Mouse (Mus musculus) heart, embryonic 15.5 days (tissue): ENCODE data around the gene Lyst. TPM values are rescaled to one million over a fixed set of nuclear protein-coding genes. Genes with fewer than 3 reads are reported as not detected.
"Not testable (repeated sequence)": the region's sequence is repeated elsewhere in the genome, so short reads cannot be mapped to it uniquely, and the experiment has no call there.

Experiments used
- ATAC-seq: fragments of 200-750 bp; cut with Nextera tagmentation; replicated peaks from 2 replicates; pipeline ENCODE4 v1.8.0; 2017; ENCODE audit warnings: low read depth, moderate TSS enrichment; ENCODE audit not compliant: insufficient number of reproducible peaks, insufficient read depth, low FRiP score
- H3K27ac ChIP-seq: fragments of 300-500 bp; sonication (generic); 2 replicates; pipeline ENCODE4 v1.5.1; 2015; ENCODE audit warnings: mild to moderate bottlenecking, inconsistent platforms
- H3K27me3 ChIP-seq: fragments of 300-500 bp; sonication (generic); 2 replicates; pipeline ENCODE4 v1.6.1; 2015; ENCODE audit warnings: inconsistent platforms
- H3K36me3 ChIP-seq: fragments of 300-500 bp; sonication (generic); 2 replicates; pipeline ENCODE4 v1.6.1; 2015; ENCODE audit warnings: mild to moderate bottlenecking, inconsistent platforms
- H3K4me1 ChIP-seq: fragments of 300-500 bp; sonication (generic); replicated peaks from 2 replicates; pipeline ENCODE4 v1.6.1; 2015; ENCODE audit warnings: inconsistent platforms
- H3K4me2 ChIP-seq: fragments of 300-500 bp; sonication (generic); 2 replicates; pipeline ENCODE4 v1.6.1; 2015; ENCODE audit warnings: inconsistent platforms, mild to moderate bottlenecking, moderate library complexity
- H3K4me3 ChIP-seq: fragments of 300-500 bp; sonication (generic); 2 replicates; pipeline ENCODE4 v1.5.1; 2015; ENCODE audit warnings: mild to moderate bottlenecking, inconsistent platforms
- H3K9ac ChIP-seq: fragments of 300-500 bp; sonication (generic); 2 replicates; pipeline ENCODE4 v1.6.1; 2015; ENCODE audit warnings: mild to moderate bottlenecking, inconsistent platforms
- H3K9me3 ChIP-seq: fragments of 300-500 bp; sonication (generic); replicated peaks from 2 replicates; pipeline ENCODE4 v1.6.1; 2016; ENCODE audit warnings: inconsistent platforms
- WGBS: fragments of 180-500 bp; shearing (Covaris S2); methylation state at CpG from one replicate; pipeline ENCODE4 v1.1.7; 2015; ENCODE audit warnings: mixed read lengths; 5-methylcytosine and 5-hydroxymethylcytosine counted together
- polyA plus RNA-seq: library from polyadenylated mRNA; unstranded; fragments of >200 nt; fragmentation: Nextera tagmentation; extraction: Ambion mirVana; gene quantifications from 2 replicates; pipeline ENCODE4 v1.2.1, GENCODE M21; 2015

Lyst gene
- polyA plus RNA-seq, 1 experiment from 2014 or later: 2.7 TPM

DNA sequence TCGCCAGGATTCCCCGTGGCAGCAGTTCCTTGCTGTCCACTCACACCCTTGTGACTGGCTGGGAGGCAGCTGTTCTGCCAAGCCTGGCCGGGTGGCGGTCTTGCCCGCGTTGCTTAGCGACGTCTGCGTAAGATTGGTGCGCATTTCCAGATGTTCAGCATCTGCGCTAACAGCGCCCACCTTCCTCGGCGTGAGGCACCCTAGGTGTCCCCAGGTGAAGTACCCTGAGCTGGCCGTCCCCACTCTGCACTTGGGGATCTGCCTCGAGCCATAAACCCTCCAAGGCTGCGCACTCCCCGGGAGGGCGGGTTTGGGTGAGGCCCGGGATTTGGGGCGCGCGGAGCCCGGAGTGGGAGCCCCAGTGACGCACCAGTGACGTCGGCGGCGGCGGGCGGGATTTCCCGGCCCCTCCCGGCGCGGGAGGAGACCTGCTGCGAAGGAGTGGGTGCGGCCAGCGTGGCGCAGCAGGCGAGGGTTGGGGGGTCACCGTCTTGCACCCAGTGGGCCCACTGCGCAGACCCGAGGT is 193.8 kb downstream of the Lyst start, which contains the start of gene Gng4:
Gng4 (plus strand) TSS at position 166 of the 526 bp plus-strand sequence.
- Histone ChIP-seq H3K9ac (0 out of 2 replicates have a peak within 1 kb of the TSS, but pooled peaks have one; percentile 21), H3K9me3 (no peaks in the 10 kb centered on the region), H3K27ac (no peak within 1 kb of the TSS), H3K36me3 (no peaks in the 10 kb centered on the region), H3K4me2 (peak within 1 kb of the TSS; percentile 95), H3K4me1 (peaks cover 24% of the 10 kb centered on the region), H3K27me3 (peaks cover 54% of the 10 kb centered on the region), H3K4me3 (peak within 1 kb of the TSS; percentile 57)
- 2% methylated on average over 43 of the region's 43 CpGs for WGBS
- no peak; the same call in 1 of the 2 replicates for ATAC-seq

GRCm38 (mm10) chr13:13784420-13784936 is 194.3 kb downstream of the Lyst start:
- H3K27me3 ChIP-seq: peaks cover 54% of the 10 kb centered on the region
- peaks cover 22% of the 10 kb centered on the region for H3K4me1 ChIP-seq
- H3K9ac ChIP-seq: 0 out of 2 replicates have a peak overlapping the region, but pooled peaks have one; percentile 21
- under 1% methylated on average over 59 of the region's 59 CpGs for WGBS
- H3K4me3 ChIP-seq: peak overlapping the region; percentile 57
- no peaks in the 10 kb centered on the region for H3K9me3 ChIP-seq
- H3K4me2 ChIP-seq: peak overlapping the region; percentile 95
- H3K36me3 ChIP-seq: no peaks in the 10 kb centered on the region
- ATAC-seq: peak; percentile 41
- no peak overlapping the region for H3K27ac ChIP-seq

- WGBS: 1% methylated on average over 30 of the region's 30 CpGs
- H3K9ac ChIP-seq: no peak overlapping the region
- H3K27me3 ChIP-seq: peaks cover 54% of the 10 kb centered on the region
- no peaks in the 10 kb centered on the region for H3K9me3 ChIP-seq
- no peak for ATAC-seq
- peaks cover 22% of the 10 kb centered on the region for H3K4me1 ChIP-seq
- H3K36me3 ChIP-seq: no peaks in the 10 kb centered on the region
- H3K4me2 ChIP-seq: peak overlapping the region; percentile 95
- H3K4me3 ChIP-seq: peak overlapping the region; percentile 57
- H3K27ac ChIP-seq: no peak overlapping the region
Observed at GRCm38 (mm10) chr13:13784981-13785783, 195.0 kb downstream of the Lyst start.

GRCm38 (mm10) chr13:13786971-13787370 is 196.8 kb downstream of the Lyst start:
- 87% methylated on average over 6 of the region's 6 CpGs for WGBS
- no peak overlapping the region for H3K27ac ChIP-seq
- ATAC-seq: no peak

GRCm38 (mm10) chr13:13788070-13788469 is 197.9 kb downstream of the Lyst start:
- ATAC-seq: no peak
- 79% methylated on average over 4 of the region's 4 CpGs for WGBS
- Histone ChIP-seq H3K27me3 (peaks cover 38% of the 10 kb centered on the region), H3K9me3 (no peaks in the 10 kb centered on the region), H3K36me3 (no peaks in the 10 kb centered on the region), H3K27ac (no peak overlapping the region), H3K4me1 (peaks cover 22% of the 10 kb centered on the region), H3K4me2 (no peak overlapping the region), H3K4me3 (no peak overlapping the region), H3K9ac (no peak overlapping the region)

More at GRCm38 (mm10) chr13:13786971-13787370, 196.8 kb downstream of the Lyst start:
- Histone ChIP-seq H3K9ac (no peak overlapping the region), H3K4me1 (peaks cover 22% of the 10 kb centered on the region), H3K9me3 (no peaks in the 10 kb centered on the region), H3K27me3 (peaks cover 46% of the 10 kb centered on the region), H3K36me3 (no peaks in the 10 kb centered on the region), H3K4me2 (no peak overlapping the region), H3K4me3 (no peak overlapping the region)

GRCm38 (mm10) chr13:13791981-13792380 is 201.8 kb downstream of the Lyst start:
- Histone ChIP-seq H3K27ac (no peak overlapping the region), H3K4me2 (no peak overlapping the region), H3K4me1 (no peaks in the 10 kb centered on the region), H3K36me3 (no peaks in the 10 kb centered on the region), H3K9ac (no peak overlapping the region), H3K9me3 (no peaks in the 10 kb centered on the region), H3K27me3 (peaks cover under 1% of the 10 kb centered on the region), H3K4me3 (no peak overlapping the region)
- ATAC-seq: no peak
- WGBS: 71% methylated on average over 3 of the region's 3 CpGs

DNA sequence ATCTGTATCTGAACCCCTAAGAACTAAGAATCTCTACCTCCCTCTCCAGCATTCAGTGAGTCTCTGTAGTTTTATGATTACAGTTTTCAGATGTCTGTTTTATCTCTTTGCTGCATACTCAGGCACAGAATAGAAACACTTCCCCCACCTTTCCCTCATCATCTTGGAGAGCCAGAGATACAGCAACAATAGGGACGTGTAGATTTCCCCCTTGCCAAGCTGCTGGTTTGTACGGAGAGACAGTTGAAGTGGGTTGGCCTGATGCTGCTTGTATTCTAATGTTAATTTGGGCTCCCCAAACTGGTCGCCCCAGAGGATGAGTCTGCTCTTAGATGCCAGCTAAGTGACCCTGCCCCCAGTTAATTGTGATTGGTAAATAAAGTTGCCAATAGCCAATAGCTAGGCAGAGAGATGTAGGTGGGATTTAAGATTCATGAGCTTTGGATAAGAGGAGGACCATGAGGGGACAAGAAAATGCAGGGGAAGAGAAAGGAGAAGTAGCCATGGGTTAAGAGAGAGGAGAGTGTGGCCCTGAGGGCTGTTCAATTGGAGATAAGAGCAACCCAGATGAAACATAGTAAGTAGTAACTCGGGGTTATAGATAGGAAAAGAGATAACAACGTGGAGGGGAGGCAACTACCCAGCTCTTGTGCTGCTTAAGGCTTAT is 205.1 kb downstream of the Lyst start:
- no peaks in the 10 kb centered on the region for H3K27me3 ChIP-seq
- H3K4me2 ChIP-seq: no peak overlapping the region
- no peak overlapping the region for H3K9ac ChIP-seq
- H3K4me3 ChIP-seq: no peak overlapping the region
- no peak overlapping the region for H3K27ac ChIP-seq
- 31% methylated on average over 5 of the region's 5 CpGs for WGBS
- no peak for ATAC-seq
- H3K36me3 ChIP-seq: no peaks in the 10 kb centered on the region
- H3K4me1 ChIP-seq: no peaks in the 10 kb centered on the region
- no peaks in the 10 kb centered on the region for H3K9me3 ChIP-seq

DNA sequence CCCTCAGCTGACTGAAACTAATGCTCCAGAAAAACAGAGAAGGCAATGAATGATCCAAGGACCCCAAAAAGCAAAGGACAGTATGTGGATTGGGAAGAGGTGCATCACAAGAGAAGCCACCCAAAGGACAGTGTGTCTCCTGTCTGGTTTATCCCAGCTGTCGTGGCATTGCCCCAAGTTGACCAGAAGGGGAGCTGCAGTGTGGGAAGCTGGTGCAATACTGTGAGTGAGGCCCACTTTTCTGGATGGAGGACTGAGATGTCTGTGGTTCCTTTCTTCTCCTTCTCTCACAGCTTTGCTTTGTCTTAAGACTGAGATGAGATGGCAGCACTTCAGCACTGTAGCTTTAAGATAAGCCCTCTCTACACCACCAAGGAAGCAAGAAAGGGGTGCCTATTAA is 205.9 kb downstream of the Lyst start:
- Histone ChIP-seq H3K4me3 (no peak overlapping the region), H3K4me2 (no peak overlapping the region), H3K27ac (no peak overlapping the region), H3K4me1 (no peaks in the 10 kb centered on the region), H3K9me3 (no peaks in the 10 kb centered on the region), H3K9ac (no peak overlapping the region), H3K27me3 (no peaks in the 10 kb centered on the region), H3K36me3 (no peaks in the 10 kb centered on the region)
- no peak for ATAC-seq
- WGBS: 84% methylated on average over 1 of the region's 1 CpGs

GRCm38 (mm10) chr13:13797816-13798215 is 207.6 kb downstream of the Lyst start:
- not testable (repeated sequence) for H3K9me3 ChIP-seq, H3K27me3 ChIP-seq, H3K36me3 ChIP-seq, H3K9ac ChIP-seq, H3K4me3 ChIP-seq, H3K4me2 ChIP-seq, H3K4me1 ChIP-seq, H3K27ac ChIP-seq, ATAC-seq
- WGBS: 88% methylated on average over 12 of the region's 12 CpGs

DNA sequence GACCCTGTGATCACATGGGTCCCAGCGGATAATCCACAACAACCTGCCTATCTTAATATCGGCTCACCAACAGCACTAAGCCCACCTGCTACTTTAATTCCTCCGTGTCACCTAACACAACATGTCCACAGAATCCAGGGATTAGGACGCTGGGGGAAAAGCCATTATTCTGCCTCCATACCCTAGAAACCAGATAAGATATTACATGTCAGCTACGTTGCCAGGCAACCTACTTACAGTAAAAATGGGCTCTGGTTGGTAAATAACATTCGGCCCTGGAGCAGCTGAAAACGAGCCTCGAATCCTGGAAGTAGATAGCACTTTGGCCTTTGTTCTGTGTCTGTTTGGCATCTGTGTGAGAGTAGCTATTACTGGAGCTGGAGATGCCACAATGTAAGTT is 208.6 kb downstream of the Lyst start:
- 64% methylated on average over 8 of the region's 8 CpGs for WGBS
- H3K27me3 ChIP-seq: no peaks in the 10 kb centered on the region
- H3K27ac ChIP-seq: no peak overlapping the region
- H3K4me2 ChIP-seq: no peak overlapping the region
- no peaks in the 10 kb centered on the region for H3K4me1 ChIP-seq
- H3K36me3 ChIP-seq: no peaks in the 10 kb centered on the region
- H3K9me3 ChIP-seq: no peaks in the 10 kb centered on the region
- no peak overlapping the region for H3K4me3 ChIP-seq
- H3K9ac ChIP-seq: no peak overlapping the region
- ATAC-seq: no peak
